Mouse (Mus musculus): ENCODE results near the gene Krt5. TPM values are rescaled to one million over a fixed set of nuclear protein-coding genes. Genes with fewer than 3 reads are reported as not detected.
"Not testable (repeated sequence)": the region's sequence is repeated elsewhere in the genome, so short reads cannot be mapped to it uniquely, and the experiment has no call there.

Krt5 gene
- polyA plus RNA-seq, 1 experiment from 2014 or later = 11.1 TPM

- Histone ChIP-seq H3K4me2 (no peak overlapping the region), H3K9me3 (no peaks in the 10 kb centered on the region), H3K27ac (no peak overlapping the region), H3K27me3 (no peaks in the 10 kb centered on the region), H3K4me3 (no peak overlapping the region), H3K4me1 (no peaks in the 10 kb centered on the region), H3K36me3 (no peaks in the 10 kb centered on the region), H3K9ac (no peak overlapping the region)
- no peak for ATAC-seq (ENCODE audit: borderline replicate concordance, extremely low read depth, low FRiP score, low TSS enrichment)
- WGBS = 41% methylated on average over 3 of the region's 3 CpGs
Observed at GRCm38 (mm10) chr15:101699192-101699591, 13.5 kb downstream of the Krt5 start.

- H3K9me3 ChIP-seq = no peaks in the 10 kb centered on the region
- no peak overlapping the region for H3K4me2 ChIP-seq
- no peak overlapping the region for H3K9ac ChIP-seq
- no peak for ATAC-seq (ENCODE audit: borderline replicate concordance, extremely low read depth, low FRiP score, low TSS enrichment)
- WGBS = 69% methylated on average over 8 of the region's 8 CpGs
- no peaks in the 10 kb centered on the region for H3K27me3 ChIP-seq
- H3K36me3 ChIP-seq = no peaks in the 10 kb centered on the region
- H3K4me3 ChIP-seq = no peak overlapping the region
- no peak overlapping the region for H3K27ac ChIP-seq
- no peaks in the 10 kb centered on the region for H3K4me1 ChIP-seq
Observed at GRCm38 (mm10) chr15:101697326-101698188, 15.1 kb downstream of the Krt5 start.

- no peak within 1 kb of the TSS for H3K4me3 ChIP-seq
- H3K9ac ChIP-seq = no peak within 1 kb of the TSS
- H3K4me2 ChIP-seq = no peak within 1 kb of the TSS
- 73% methylated on average over 5 of the region's 5 CpGs for WGBS
- ATAC-seq (ENCODE audit: borderline replicate concordance, extremely low read depth, low FRiP score, low TSS enrichment) = no peak
- H3K27me3 ChIP-seq = no peaks in the 10 kb centered on the region
- no peaks in the 10 kb centered on the region for H3K4me1 ChIP-seq
- H3K9me3 ChIP-seq = no peaks in the 10 kb centered on the region
- H3K27ac ChIP-seq = no peak within 1 kb of the TSS
- no peaks in the 10 kb centered on the region for H3K36me3 ChIP-seq
Observed at GRCm38 (mm10) chr15:101694207-101694606, 18.5 kb downstream of the Krt5 start, which contains the start of gene Krt6a. TSS of gene Krt6a (minus strand) at chr15:101694307.

- H3K9me3 ChIP-seq; H3K27ac ChIP-seq; H3K27me3 ChIP-seq; H3K36me3 ChIP-seq; H3K9ac ChIP-seq; H3K4me1 ChIP-seq; H3K4me2 ChIP-seq; ATAC-seq (ENCODE audit: borderline replicate concordance, extremely low read depth, low FRiP score, low TSS enrichment); H3K4me3 ChIP-seq: not testable (repeated sequence)
- 80% methylated on average over 5 of the region's 5 CpGs for WGBS
Observed at GRCm38 (mm10) chr15:101690460-101690859, 22.2 kb downstream of the Krt5 start.

- Histone ChIP-seq H3K4me1 (no peaks in the 10 kb centered on the region), H3K4me3 (no peak overlapping the region), H3K9ac (no peak overlapping the region), H3K4me2 (no peak overlapping the region), H3K27ac (no peak overlapping the region), H3K9me3 (no peaks in the 10 kb centered on the region), H3K36me3 (no peaks in the 10 kb centered on the region), H3K27me3 (no peaks in the 10 kb centered on the region)
- 51% methylated on average over 2 of the region's 2 CpGs for WGBS
- no peak for ATAC-seq (ENCODE audit: borderline replicate concordance, extremely low read depth, low FRiP score, low TSS enrichment)
Observed at GRCm38 (mm10) chr15:101688161-101688560, 24.5 kb downstream of the Krt5 start.

- Histone ChIP-seq H3K4me1 (no peaks in the 10 kb centered on the region), H3K9ac (no peak within 1 kb of the TSS), H3K27me3 (no peaks in the 10 kb centered on the region), H3K36me3 (no peaks in the 10 kb centered on the region), H3K4me3 (no peak within 1 kb of the TSS), H3K9me3 (no peaks in the 10 kb centered on the region), H3K4me2 (no peak within 1 kb of the TSS), H3K27ac (no peak within 1 kb of the TSS)
- 82% methylated on average over 2 of the region's 2 CpGs for WGBS
- ATAC-seq (ENCODE audit: borderline replicate concordance, extremely low read depth, low FRiP score, low TSS enrichment) = no peak
Observed at GRCm38 (mm10) chr15:101680187-101680586, 32.5 kb downstream of the Krt5 start, which contains the start of gene Krt6b. TSS of gene Krt6b (minus strand) at chr15:101680287.

GRCm38 (mm10) chr15:101675978-101676377 lies 36.7 kb downstream of the Krt5 start:
- WGBS = 74% methylated on average over 1 of the region's 1 CpGs
- Histone ChIP-seq H3K36me3 (no peaks in the 10 kb centered on the region), H3K27ac (no peak overlapping the region), H3K4me3 (no peak overlapping the region), H3K4me1 (no peaks in the 10 kb centered on the region), H3K27me3 (no peaks in the 10 kb centered on the region), H3K9me3 (no peaks in the 10 kb centered on the region), H3K4me2 (no peak overlapping the region), H3K9ac (no peak overlapping the region)
- no peak for ATAC-seq (ENCODE audit: borderline replicate concordance, extremely low read depth, low FRiP score, low TSS enrichment)

Small RNA genes lying within 50 kb of the gene (microRNA-seq; reads per million reads assigned to microRNA genes)
- not detected for gene Gm44323
- gene Gm44342 = not detected
- not detected for gene Gm44383

Other genes starting within 250 kb of the Krt5 start
- gene Krt81, start 249.1 kb downstream of the Krt5 start, polyA plus RNA-seq (2015; fragmentation: Nextera tagmentation; extraction: Ambion mirVana) = not detected in 2 replicates
- gene Krt86, start 239.4 kb downstream of the Krt5 start, polyA plus RNA-seq (2015; fragmentation: Nextera tagmentation; extraction: Ambion mirVana) = not detected in 2 replicates
- gene Krt83, start 221.4 kb downstream of the Krt5 start, polyA plus RNA-seq (2015; fragmentation: Nextera tagmentation; extraction: Ambion mirVana) = 0.13 TPM in 1 of 2 replicates, not detected in the other
- gene Gm49425, start 195.6 kb downstream of the Krt5 start, polyA plus RNA-seq (2015; fragmentation: Nextera tagmentation; extraction: Ambion mirVana) = not detected in 2 replicates
- not detected in 2 replicates for gene Krt84, start 180.1 kb downstream of the Krt5 start, polyA plus RNA-seq (2015; fragmentation: Nextera tagmentation; extraction: Ambion mirVana)
- gene Krt82, start 162.2 kb downstream of the Krt5 start, polyA plus RNA-seq (2015; fragmentation: Nextera tagmentation; extraction: Ambion mirVana) = not detected in 2 replicates
- 0.05 TPM in 1 of 2 replicates, not detected in the other for gene Krt90, start 149.9 kb downstream of the Krt5 start, polyA plus RNA-seq (2015; fragmentation: Nextera tagmentation; extraction: Ambion mirVana)
- 0.05 and 0.14 TPM in 2 replicates for gene Krt75, start 139.0 kb downstream of the Krt5 start, polyA plus RNA-seq (2015; fragmentation: Nextera tagmentation; extraction: Ambion mirVana)
- gene Gm5414, start 84.7 kb downstream of the Krt5 start, polyA plus RNA-seq (2015; fragmentation: Nextera tagmentation; extraction: Ambion mirVana) = not detected in 2 replicates
- not detected in 2 replicates for gene Gm5478, start 65.5 kb downstream of the Krt5 start, polyA plus RNA-seq (2015; fragmentation: Nextera tagmentation; extraction: Ambion mirVana)
- gene Krt6b, start 32.6 kb downstream of the Krt5 start, polyA plus RNA-seq (2015; fragmentation: Nextera tagmentation; extraction: Ambion mirVana) = not detected in 2 replicates
- gene Krt6a, start 18.6 kb downstream of the Krt5 start, polyA plus RNA-seq (2015; fragmentation: Nextera tagmentation; extraction: Ambion mirVana) = 0.39 and 1.5 TPM in 2 replicates
- not detected in 2 replicates for gene Krt71, start 30.2 kb upstream of the Krt5 start, polyA plus RNA-seq (2015; fragmentation: Nextera tagmentation; extraction: Ambion mirVana)
- gene Krt72, start 73.6 kb upstream of the Krt5 start, polyA plus RNA-seq (2015; fragmentation: Nextera tagmentation; extraction: Ambion mirVana) = not detected in 2 replicates
- gene Krt73, start 89.4 kb upstream of the Krt5 start, polyA plus RNA-seq (2015; fragmentation: Nextera tagmentation; extraction: Ambion mirVana) = not detected in 2 replicates
- not detected in 2 replicates for gene Krt2, start 105.3 kb upstream of the Krt5 start, polyA plus RNA-seq (2015; fragmentation: Nextera tagmentation; extraction: Ambion mirVana)
- 0.54 and 0.55 TPM in 2 replicates for gene Krt1, start 137.9 kb upstream of the Krt5 start, polyA plus RNA-seq (2015; fragmentation: Nextera tagmentation; extraction: Ambion mirVana)
- gene Krt77, start 156.8 kb upstream of the Krt5 start, polyA plus RNA-seq (2015; fragmentation: Nextera tagmentation; extraction: Ambion mirVana) = not detected in 2 replicates
- gene Krt76, start 180.0 kb upstream of the Krt5 start, polyA plus RNA-seq (2015; fragmentation: Nextera tagmentation; extraction: Ambion mirVana) = not detected in 2 replicates
- 13.3 and 18.4 TPM in 2 replicates for gene Krt4, start 211.8 kb upstream of the Krt5 start, polyA plus RNA-seq (2015; fragmentation: Nextera tagmentation; extraction: Ambion mirVana)
- gene Krt79, start 227.4 kb upstream of the Krt5 start, polyA plus RNA-seq (2015; fragmentation: Nextera tagmentation; extraction: Ambion mirVana) = 0.97 and 1.0 TPM in 2 replicates
- 0.22 TPM in 1 of 2 replicates, not detected in the other for gene Krt78, start 241.4 kb upstream of the Krt5 start, polyA plus RNA-seq (2015; fragmentation: Nextera tagmentation; extraction: Ambion mirVana)